Mouse (Mus musculus): Measurements from ENCODE around the gene Slc10a1.

Slc10a1 gene

GRCm38 (mm10) chr12:80927518-80927917 is 41.0 kb downstream of the Slc10a1 start:
- DNase-seq (ENCODE audit: low read depth): no peak

GRCm38 (mm10) chr12:80926550-80926949 is 42.0 kb downstream of the Slc10a1 start:
- DNase-seq (ENCODE audit: low read depth): no peak

GRCm38 (mm10) chr12:80925919-80926318 is 42.6 kb downstream of the Slc10a1 start:
- DNase-seq (ENCODE audit: low read depth): no peak

- no peak for DNase-seq (ENCODE audit: low read depth)
These were observed 44.3 kb downstream of the Slc10a1 start for GRCm38 (mm10) chr12:80924205-80924604.

- no peak for DNase-seq (ENCODE audit: low read depth)
These were observed 44.9 kb downstream of the Slc10a1 start for GRCm38 (mm10) chr12:80923602-80924001.

- DNase-seq (ENCODE audit: low read depth): no peak
These were observed 45.6 kb downstream of the Slc10a1 start for GRCm38 (mm10) chr12:80922869-80923268.

GRCm38 (mm10) chr12:80921301-80921700 is 47.2 kb downstream of the Slc10a1 start:
- no peak for DNase-seq (ENCODE audit: low read depth)

- peak; percentile 38 for DNase-seq (ENCODE audit: low read depth)
These were observed 50.7 kb downstream of the Slc10a1 start for GRCm38 (mm10) chr12:80917764-80918163.

GRCm38 (mm10) chr12:80909631-80910030 is 58.9 kb downstream of the Slc10a1 start:
- no peak for DNase-seq (ENCODE audit: low read depth)
